Mouse (Mus musculus) forebrain, postnatal 0 days (tissue): ENCODE data around the gene Hsp90aa1. TPM values are rescaled to one million over a fixed set of nuclear protein-coding genes. Genes with fewer than 3 reads are reported as not detected.
"Not testable (repeated sequence)": the region's sequence is repeated elsewhere in the genome, so short reads cannot be mapped to it uniquely, and the experiment has no call there.

Source experiments
- ATAC-seq: fragments of 200-750 bp; cut with Nextera tagmentation; 2 replicates; pipeline ENCODE4 v1.8.0; 2017; ENCODE audit warnings: mild to moderate bottlenecking, moderate library complexity
- DNase-seq: peaks from one replicate; pipeline ENCODE4 v3.0.0-alpha.2; 2015
- H3K27ac ChIP-seq: fragments of 300-500 bp; sonication (generic); 2 replicates; pipeline ENCODE4 v1.5.1; 2014; ENCODE audit warnings: low read depth, mild to moderate bottlenecking, antibody characterized with exemption, low read length, moderate library complexity, mixed read lengths
- H3K27me3 ChIP-seq: fragments of 300-500 bp; sonication (generic); 2 replicates; pipeline ENCODE4 v1.6.1; 2014; ENCODE audit warnings: mild to moderate bottlenecking, low read length, mixed read lengths; ENCODE audit not compliant: insufficient read depth
- H3K36me3 ChIP-seq: fragments of 300-500 bp; sonication (generic); 2 replicates; pipeline ENCODE4 v1.6.1; 2014; ENCODE audit warnings: mild to moderate bottlenecking, moderate library complexity; ENCODE audit not compliant: insufficient read depth
- H3K4me1 ChIP-seq: fragments of 300-500 bp; sonication (generic); 2 replicates; pipeline ENCODE4 v1.6.1; 2014; ENCODE audit warnings: antibody characterized with exemption; ENCODE audit not compliant: insufficient read depth
- H3K4me2 ChIP-seq: fragments of 300-500 bp; sonication (generic); 2 replicates; pipeline ENCODE4 v1.6.1; 2014; ENCODE audit warnings: low read depth, mild to moderate bottlenecking, moderate library complexity
- H3K4me3 ChIP-seq: fragments of 300-500 bp; sonication (generic); 2 replicates; pipeline ENCODE4 v1.5.1; 2014; ENCODE audit warnings: low read depth, low read length, mixed read lengths
- H3K9ac ChIP-seq: fragments of 300-500 bp; sonication (generic); 2 replicates; pipeline ENCODE4 v1.6.1; 2014; ENCODE audit warnings: mild to moderate bottlenecking
- H3K9me3 ChIP-seq: fragments of 300-500 bp; sonication (generic); 2 replicates; pipeline ENCODE4 v1.6.1; 2016; ENCODE audit warnings: low read length
- CTCF ChIP-seq: sonication (generic); IDR thresholded peaks from 2 replicates; pipeline ENCODE4 v1.5.1; 2016; ENCODE audit warnings: antibody characterized with exemption, control low read depth, low read depth
- WGBS: fragments of 180-500 bp; shearing (Covaris S2); extraction: QIAGEN DNeasy Blood & Tissue Kit; methylation state at CpG from one replicate; pipeline ENCODE4 v1.1.7; 2014; 5-methylcytosine and 5-hydroxymethylcytosine counted together
- polyA plus RNA-seq: library from polyadenylated mRNA; unstranded; fragments of >200 nt; fragmentation: Nextera tagmentation; extraction: Ambion mirVana; gene quantifications from 2 replicates; pipeline ENCODE4 v1.2.1, GENCODE M21; 2015
- total RNA-seq: library from RNA; depleted of rRNA; stranded (reverse); fragments of >200 nt; gene quantifications from 2 replicates; pipeline ENCODE4 v1.2.3, GENCODE M21; 2014

The Hsp90aa1 gene
- total and polyA plus RNA-seq, 2 experiments from 2014 or later, result 720 to 1,324 TPM

DNA sequence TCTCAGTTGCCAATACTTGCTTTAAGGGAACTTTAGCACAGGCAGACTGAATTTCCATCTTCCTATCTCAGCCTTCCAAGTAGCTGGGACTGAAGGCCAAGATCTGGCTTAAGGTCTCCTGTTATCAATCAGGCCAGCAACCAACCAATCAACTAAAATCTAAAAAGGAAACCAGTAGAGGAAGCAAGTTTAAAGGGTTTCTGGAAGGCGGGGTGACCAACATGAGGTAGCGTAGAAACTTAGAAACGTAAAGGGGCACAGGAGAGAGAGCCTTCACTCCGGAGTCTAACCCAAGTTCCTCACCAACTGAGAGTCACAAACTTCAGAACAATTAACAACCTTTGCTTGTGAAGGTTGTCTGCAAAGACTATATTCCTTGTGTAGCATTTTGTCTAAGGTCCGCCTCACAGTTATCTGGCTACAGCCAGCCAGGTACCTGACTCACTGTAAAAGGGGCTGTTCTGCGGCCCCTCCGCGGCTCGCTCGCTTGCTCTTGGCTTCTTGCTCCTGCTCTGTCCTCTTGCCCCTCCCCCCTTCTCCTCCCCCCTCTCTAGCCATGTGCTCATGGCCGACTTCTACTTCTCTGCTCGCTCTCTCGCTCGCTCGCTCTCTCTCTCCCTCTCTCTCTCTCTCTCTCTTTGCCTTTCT is 3.9 kb downstream of the Hsp90aa1 start:
- WGBS, result 51% methylated on average over 15 of the region's 15 CpGs
- Histone ChIP-seq H3K9me3 (no peaks in the 10 kb centered on the region), H3K27me3 (no peaks in the 10 kb centered on the region; the same call in 1 of the 2 replicates), H3K36me3 (peaks cover 10% of the 10 kb centered on the region), H3K4me1 (peaks cover 7% of the 10 kb centered on the region), H3K4me2 (no peak overlapping the region), H3K27ac (no peak overlapping the region), H3K4me3 (no peak overlapping the region), H3K9ac (no peak overlapping the region)
- no peak for ATAC-seq
- no peak for DNase-seq
- TF ChIP-seq CTCF, result no peak

DNA sequence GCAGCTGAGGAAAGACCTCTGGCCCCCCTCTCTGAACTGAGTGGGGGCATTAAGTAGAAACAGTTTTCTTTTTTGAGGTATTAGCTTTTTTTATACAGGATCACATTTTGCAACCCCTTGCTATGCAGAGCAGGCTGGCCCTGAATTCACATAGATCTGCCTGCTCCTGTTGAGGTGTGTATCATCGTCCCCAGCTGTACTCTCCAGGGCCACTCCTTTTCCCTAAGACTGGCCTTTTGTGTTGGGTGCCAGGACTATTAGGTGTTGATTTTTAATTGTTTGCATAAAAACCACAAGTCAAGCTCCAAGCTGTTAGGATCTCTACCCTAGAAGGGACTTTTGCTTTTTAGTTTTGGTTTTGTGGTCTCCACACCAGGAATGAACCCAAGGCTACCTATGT is 4.4 kb downstream of the Hsp90aa1 start:
- Histone ChIP-seq H3K4me1 (peaks cover 7% of the 10 kb centered on the region), H3K27me3 (no peaks in the 10 kb centered on the region; the same call in 1 of the 2 replicates), H3K27ac (no peak overlapping the region), H3K4me2 (no peak overlapping the region), H3K4me3 (no peak overlapping the region), H3K9me3 (no peaks in the 10 kb centered on the region), H3K36me3 (peaks cover 14% of the 10 kb centered on the region), H3K9ac (no peak overlapping the region)
- TF ChIP-seq CTCF, result no peak
- WGBS, result 87% methylated on average over 1 of the region's 1 CpGs
- DNase-seq, result no peak
- ATAC-seq, result no peak

DNA sequence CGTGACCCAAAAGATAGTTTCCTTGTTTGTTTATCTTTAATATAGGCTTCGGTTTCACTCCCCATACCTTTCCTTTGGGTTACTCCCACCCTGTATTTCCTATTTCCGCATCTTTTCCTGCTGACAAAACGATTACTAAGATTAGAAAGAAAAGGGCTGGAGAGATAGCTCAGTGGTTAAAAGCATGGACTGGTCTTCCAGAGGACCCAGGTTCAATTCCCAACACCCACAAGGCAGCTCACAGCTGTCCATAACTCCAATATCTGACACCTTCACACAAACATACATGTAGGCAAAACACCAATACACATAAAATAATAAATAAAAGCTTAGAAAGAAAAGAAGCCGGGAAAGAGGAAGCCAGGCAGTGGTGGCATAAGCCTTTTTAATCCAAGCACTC is 5.1 kb downstream of the Hsp90aa1 start:
- no peak overlapping the region for H3K9ac ChIP-seq
- peaks cover 19% of the 10 kb centered on the region for H3K36me3 ChIP-seq
- no peaks in the 10 kb centered on the region; the same call in 1 of the 2 replicates for H3K27me3 ChIP-seq
- WGBS, result 76% methylated on average over 5 of the region's 5 CpGs
- DNase-seq (no peak), ATAC-seq (no peak)
- H3K27ac ChIP-seq, result no peak overlapping the region
- H3K9me3 ChIP-seq, result no peaks in the 10 kb centered on the region
- H3K4me3 ChIP-seq, result no peak overlapping the region
- no peak for TF ChIP-seq CTCF
- H3K4me2 ChIP-seq, result no peak overlapping the region
- H3K4me1 ChIP-seq, result peaks cover 7% of the 10 kb centered on the region

DNA sequence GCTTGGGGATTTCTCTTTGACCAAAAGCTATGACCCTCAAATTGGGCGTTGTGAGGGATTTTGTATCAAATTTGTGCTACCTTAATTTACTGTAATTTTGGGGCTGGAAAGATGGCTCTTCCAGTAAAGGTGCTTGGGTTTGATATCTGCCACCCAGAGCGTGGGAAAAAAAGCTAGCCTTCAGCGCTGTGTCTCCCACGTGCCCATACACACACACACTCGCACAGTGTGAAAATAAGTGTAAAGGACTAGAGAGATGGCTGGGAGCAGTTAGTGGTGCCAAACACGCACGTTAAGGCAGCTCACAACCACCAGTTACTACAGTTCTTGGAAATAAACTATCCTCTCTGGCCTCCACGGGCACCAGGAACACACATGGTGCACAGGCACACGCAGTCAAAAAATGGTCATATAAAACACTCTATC is 5.5 kb downstream of the Hsp90aa1 start:
- WGBS, result 41% methylated on average over 9 of the region's 9 CpGs
- peak overlapping the region; percentile 72 for H3K9ac ChIP-seq
- peak overlapping the region; percentile 82 for H3K4me2 ChIP-seq
- ATAC-seq (no peak), DNase-seq (no peak)
- peak overlapping the region; percentile 99 for H3K27ac ChIP-seq
- peaks cover 22% of the 10 kb centered on the region for H3K36me3 ChIP-seq
- H3K9me3 ChIP-seq, result no peaks in the 10 kb centered on the region
- TF ChIP-seq CTCF, result no peak
- H3K4me3 ChIP-seq, result peak overlapping the region; percentile 99
- H3K27me3 ChIP-seq, result no peaks in the 10 kb centered on the region; the same call in 1 of the 2 replicates
- H3K4me1 ChIP-seq, result peaks cover 7% of the 10 kb centered on the region

DNA sequence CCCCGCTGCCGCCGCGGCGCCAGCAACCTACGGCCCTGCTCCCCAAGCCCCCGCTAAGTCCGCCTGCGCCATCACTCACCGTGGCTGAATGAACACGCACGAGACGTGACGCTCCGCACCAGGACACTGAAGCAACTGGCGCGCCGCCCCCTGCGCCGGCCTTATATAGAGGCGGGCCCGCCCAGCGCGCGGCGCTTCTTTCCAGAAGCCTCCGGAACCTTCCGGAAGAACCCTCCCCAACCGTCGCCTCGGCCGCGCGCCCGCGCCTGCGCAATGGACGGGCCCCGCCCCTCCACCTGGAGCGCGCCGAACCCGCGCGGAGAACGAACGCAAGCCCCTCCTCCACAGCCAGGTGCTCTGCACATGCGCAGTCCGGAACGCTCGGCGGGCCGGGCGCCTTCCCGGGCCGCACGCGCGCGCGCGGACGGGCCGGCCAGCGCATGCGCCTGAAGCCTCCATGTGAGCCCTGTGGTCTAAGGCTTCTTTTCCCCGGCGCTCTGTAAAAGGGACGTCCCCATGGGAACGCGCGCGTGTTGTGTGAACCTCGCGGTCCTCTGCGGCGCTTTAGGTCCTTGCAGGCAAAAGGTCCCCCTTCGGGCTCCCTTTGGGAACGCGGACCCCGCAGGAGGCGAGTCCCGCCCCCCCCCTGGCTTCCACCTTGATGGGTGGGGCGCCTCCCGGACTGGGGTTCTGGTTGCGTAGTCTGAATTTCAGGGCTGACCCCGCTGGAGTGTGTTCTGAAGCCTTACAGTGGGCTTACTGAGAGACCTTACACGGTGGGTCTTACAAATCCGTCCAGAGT is 6.2 kb downstream of the Hsp90aa1 start:
- DNase-seq, result peak; percentile 100
- H3K9me3 ChIP-seq, result no peaks in the 10 kb centered on the region
- peaks cover 7% of the 10 kb centered on the region for H3K4me1 ChIP-seq
- WGBS, result under 1% methylated on average over 86 of the region's 89 CpGs
- peak overlapping the region; percentile 82 for H3K4me2 ChIP-seq
- no peak for TF ChIP-seq CTCF
- peak overlapping the region; percentile 99 for H3K4me3 ChIP-seq
- peak overlapping the region; percentile 100 for H3K9ac ChIP-seq
- peaks cover 27% of the 10 kb centered on the region for H3K36me3 ChIP-seq
- H3K27ac ChIP-seq, result peak overlapping the region; percentile 99
- H3K27me3 ChIP-seq, result no peaks in the 10 kb centered on the region; the same call in 1 of the 2 replicates
- peak; percentile 95 for ATAC-seq

DNA sequence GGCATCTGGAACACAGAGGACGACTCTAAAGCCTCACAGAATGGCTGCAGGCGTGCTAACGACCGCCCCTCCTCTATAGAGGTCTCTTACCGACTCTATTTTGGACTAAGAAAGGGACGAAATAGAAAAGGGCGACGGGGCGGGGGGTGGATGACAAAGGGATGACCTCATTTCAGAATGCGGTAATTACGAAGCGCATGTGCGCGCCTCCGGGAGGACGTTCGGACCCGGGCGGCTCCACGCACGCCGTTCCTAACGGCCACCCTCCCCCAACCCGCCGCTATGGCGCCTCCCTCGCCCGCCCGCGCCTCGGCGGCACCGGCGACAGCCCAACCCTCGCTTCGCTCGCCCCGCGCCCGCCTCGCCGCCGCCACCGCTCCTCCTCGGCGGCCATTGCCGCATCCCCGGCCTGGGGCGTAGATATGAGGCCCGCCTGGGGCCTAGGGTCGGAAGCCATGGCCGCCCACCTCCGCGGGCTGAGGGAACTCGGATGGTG is 6.8 kb downstream of the Hsp90aa1 start:
- Histone ChIP-seq H3K27ac (peak overlapping the region; percentile 99), H3K4me1 (peaks cover 7% of the 10 kb centered on the region), H3K27me3 (no peaks in the 10 kb centered on the region; the same call in 1 of the 2 replicates), H3K36me3 (peaks cover 28% of the 10 kb centered on the region), H3K9me3 (no peaks in the 10 kb centered on the region), H3K4me3 (peak overlapping the region; percentile 99), H3K4me2 (peak overlapping the region; percentile 52), H3K9ac (peak overlapping the region; percentile 100)
- DNase-seq (peak; percentile 80), ATAC-seq (peak; percentile 70)
- 3% methylated on average over 50 of the region's 55 CpGs for WGBS
- no peak for TF ChIP-seq CTCF

DNA sequence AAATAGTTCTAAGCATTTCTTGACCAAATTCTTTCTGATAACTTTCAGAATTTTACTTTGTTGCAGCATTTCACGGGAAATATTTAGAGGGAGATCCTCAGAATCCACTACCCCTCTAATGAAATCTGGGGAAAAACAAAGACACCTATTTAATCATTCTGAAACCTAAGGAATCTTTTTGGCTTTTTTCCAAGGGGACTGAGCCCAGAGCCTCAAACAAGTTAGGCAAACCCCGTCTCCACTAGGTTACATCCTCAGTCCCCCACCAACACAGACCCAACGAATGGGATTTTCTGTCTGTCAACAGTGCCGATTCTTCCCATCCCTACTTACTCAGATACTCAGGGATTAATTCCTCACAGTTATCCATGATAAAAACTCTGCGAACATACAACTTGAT is 9.2 kb downstream of the Hsp90aa1 start:
- peaks cover 49% of the 10 kb centered on the region for H3K36me3 ChIP-seq
- not testable (repeated sequence) for H3K9ac ChIP-seq, DNase-seq, H3K9me3 ChIP-seq, H3K4me3 ChIP-seq, ATAC-seq, H3K27ac ChIP-seq, H3K4me1 ChIP-seq, H3K27me3 ChIP-seq, H3K4me2 ChIP-seq
- WGBS, result 47% methylated on average over 5 of the region's 5 CpGs
